Mouse (Mus musculus): Measurements from ENCODE around the gene Pygm. TPM values are rescaled to one million over a fixed set of nuclear protein-coding genes. Genes with fewer than 3 reads are reported as not detected.

The Pygm gene
- polyA plus RNA-seq, 1 experiment from 2014 or later: 2.5 TPM

GRCm38 (mm10) chr19:6416894-6417761 is 32.9 kb downstream of the Pygm start:
- H3K4me3 ChIP-seq (ENCODE audit: low read depth, low read length): no peak overlapping the region
- WGBS (ENCODE audit: insufficient replicate concordance): 54% methylated on average over 12 of the region's 12 CpGs
- H3K4me1 ChIP-seq (ENCODE audit: insufficient read depth): peaks cover 6% of the 10 kb centered on the region; the same call in 1 of the 2 replicates
- no peak overlapping the region for H3K4me2 ChIP-seq (ENCODE audit: low read depth, low read length)
- H3K27ac ChIP-seq (ENCODE audit: low read depth): no peak overlapping the region
- H3K9ac ChIP-seq (replicated peaks): no peak overlapping the region
- H3K9me3 ChIP-seq (ENCODE audit: low read length): no peaks in the 10 kb centered on the region
- no peak for DNase-seq
- H3K36me3 ChIP-seq (replicated peaks; ENCODE audit: insufficient read depth, low read length): no peaks in the 10 kb centered on the region
- no peak for ATAC-seq
- H3K27me3 ChIP-seq (ENCODE audit: insufficient read depth, low read length): peaks cover 38% of the 10 kb centered on the region
- no peak for TF ChIP-seq EP300 (IDR thresholded peaks at IDR 0.05; ENCODE audit: low read depth)
- no peak for TF ChIP-seq CTCF (IDR thresholded peaks at IDR 0.05; ENCODE audit: low read depth)

- TF ChIP-seq EP300 (IDR thresholded peaks at IDR 0.05; ENCODE audit: low read depth) (no peak), CTCF (IDR thresholded peaks at IDR 0.05; ENCODE audit: low read depth) (peak; percentile 90)
- peak within 1 kb of the TSS; percentile 34; the same call in 1 of the 2 replicates for H3K9ac ChIP-seq (replicated peaks)
- no peaks in the 10 kb centered on the region for H3K9me3 ChIP-seq (ENCODE audit: low read length)
- WGBS (ENCODE audit: insufficient replicate concordance): under 1% methylated on average over 34 of the region's 46 CpGs
- peak within 1 kb of the TSS; percentile 42 for H3K4me3 ChIP-seq (ENCODE audit: low read depth, low read length)
- ATAC-seq: peak; percentile 87
- no peaks in the 10 kb centered on the region for H3K36me3 ChIP-seq (replicated peaks; ENCODE audit: insufficient read depth, low read length)
- no peak within 1 kb of the TSS for H3K27ac ChIP-seq (ENCODE audit: low read depth)
- DNase-seq: peak; percentile 87
- H3K4me2 ChIP-seq (ENCODE audit: low read depth, low read length): peak within 1 kb of the TSS; percentile 81
- H3K27me3 ChIP-seq (ENCODE audit: insufficient read depth, low read length): peaks cover 44% of the 10 kb centered on the region
- peaks cover 6% of the 10 kb centered on the region; the same call in 1 of the 2 replicates for H3K4me1 ChIP-seq (ENCODE audit: insufficient read depth)
Observed at GRCm38 (mm10) chr19:6418233-6418879, 34.2 kb downstream of the Pygm start, which contains the start of gene Nrxn2. Gene Nrxn2, plus strand, starts transcription at chr19:6418731.

DNA sequence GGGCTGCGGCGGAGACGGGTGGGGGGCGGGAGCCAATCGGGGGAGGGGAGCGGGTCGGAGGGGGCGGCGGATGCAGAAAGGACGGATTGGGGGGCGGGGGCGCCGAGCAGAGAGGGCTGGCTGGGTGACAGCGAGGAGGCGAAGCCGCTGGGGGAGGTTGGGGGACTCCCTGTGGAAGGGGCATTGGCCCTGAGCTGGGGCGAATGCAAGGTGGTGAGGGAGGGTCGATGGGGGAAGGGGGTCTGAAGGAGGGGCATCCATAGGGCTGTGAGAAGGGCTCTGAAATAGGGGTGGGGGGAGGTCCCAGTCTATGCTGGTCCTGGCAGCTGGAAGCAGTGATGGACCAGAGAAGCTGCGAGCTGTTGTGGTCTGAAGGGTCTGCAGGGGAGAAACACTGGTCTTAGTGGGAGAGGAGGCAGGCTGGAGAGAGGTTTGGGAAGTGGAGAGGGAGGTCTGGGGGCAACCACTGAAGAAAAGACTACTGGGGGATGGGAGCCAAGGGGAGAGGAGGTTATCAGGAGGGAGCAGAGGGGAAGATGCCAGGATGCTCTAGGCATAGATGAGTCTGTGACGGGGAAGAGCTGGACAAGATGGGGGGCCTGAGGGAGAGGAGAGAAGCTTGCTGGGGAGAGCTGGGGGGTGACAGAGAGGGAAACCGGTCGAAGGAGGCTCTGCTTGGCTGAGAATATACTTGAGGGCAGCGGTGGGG is 34.9 kb downstream of the Pygm start:
- 11% methylated on average over 19 of the region's 23 CpGs for WGBS (ENCODE audit: insufficient replicate concordance)
- no peak overlapping the region for H3K27ac ChIP-seq (ENCODE audit: low read depth)
- TF ChIP-seq EP300 (IDR thresholded peaks at IDR 0.05; ENCODE audit: low read depth): no peak
- no peak for TF ChIP-seq CTCF (IDR thresholded peaks at IDR 0.05; ENCODE audit: low read depth)
- no peaks in the 10 kb centered on the region for H3K36me3 ChIP-seq (replicated peaks; ENCODE audit: insufficient read depth, low read length)
- H3K4me3 ChIP-seq (ENCODE audit: low read depth, low read length): no peak overlapping the region
- H3K4me1 ChIP-seq (ENCODE audit: insufficient read depth): peaks cover 6% of the 10 kb centered on the region; the same call in 1 of the 2 replicates
- no peak overlapping the region for H3K4me2 ChIP-seq (ENCODE audit: low read depth, low read length)
- ATAC-seq (no peak), DNase-seq (no peak)
- H3K9me3 ChIP-seq (ENCODE audit: low read length): no peaks in the 10 kb centered on the region
- peaks cover 49% of the 10 kb centered on the region for H3K27me3 ChIP-seq (ENCODE audit: insufficient read depth, low read length)
- no peak overlapping the region for H3K9ac ChIP-seq (replicated peaks)

DNA sequence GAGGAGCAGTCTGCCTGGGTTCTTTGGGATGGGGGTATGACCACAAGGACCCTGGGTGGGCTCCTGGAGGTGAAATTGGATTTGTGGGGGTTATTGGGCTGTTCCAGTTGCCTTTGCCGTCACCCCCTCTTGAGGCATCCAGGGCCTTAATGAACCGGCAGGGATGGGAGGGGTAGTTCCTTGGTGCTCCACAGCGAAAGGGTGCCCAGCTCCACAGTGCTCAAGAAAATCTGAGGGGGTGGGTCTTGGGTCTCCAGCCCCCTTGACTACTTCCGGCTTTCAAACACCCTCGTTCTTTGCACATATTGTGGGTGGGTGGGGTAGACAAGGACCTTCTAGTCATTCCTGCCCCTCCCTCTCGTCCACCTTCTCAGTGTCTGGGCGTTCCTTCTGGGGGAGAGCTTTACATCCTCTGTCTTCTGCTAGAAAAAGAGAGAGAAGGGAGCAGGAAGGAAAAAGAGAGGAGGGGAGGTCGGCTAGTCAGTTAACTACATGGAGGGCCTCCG is 35.7 kb downstream of the Pygm start:
- H3K36me3 ChIP-seq (replicated peaks; ENCODE audit: insufficient read depth, low read length): no peaks in the 10 kb centered on the region
- peaks cover 49% of the 10 kb centered on the region for H3K27me3 ChIP-seq (ENCODE audit: insufficient read depth, low read length)
- H3K4me2 ChIP-seq (ENCODE audit: low read depth, low read length): no peak overlapping the region
- ATAC-seq: no peak
- peaks cover 6% of the 10 kb centered on the region; the same call in 1 of the 2 replicates for H3K4me1 ChIP-seq (ENCODE audit: insufficient read depth)
- H3K9me3 ChIP-seq (ENCODE audit: low read length): no peaks in the 10 kb centered on the region
- no peak overlapping the region for H3K9ac ChIP-seq (replicated peaks)
- no peak overlapping the region for H3K4me3 ChIP-seq (ENCODE audit: low read depth, low read length)
- TF ChIP-seq CTCF (IDR thresholded peaks at IDR 0.05; ENCODE audit: low read depth) (no peak), EP300 (IDR thresholded peaks at IDR 0.05; ENCODE audit: low read depth) (no peak)
- no peak overlapping the region for H3K27ac ChIP-seq (ENCODE audit: low read depth)
- WGBS (ENCODE audit: insufficient replicate concordance): 50% methylated on average over 9 of the region's 9 CpGs
- DNase-seq: no peak

DNA sequence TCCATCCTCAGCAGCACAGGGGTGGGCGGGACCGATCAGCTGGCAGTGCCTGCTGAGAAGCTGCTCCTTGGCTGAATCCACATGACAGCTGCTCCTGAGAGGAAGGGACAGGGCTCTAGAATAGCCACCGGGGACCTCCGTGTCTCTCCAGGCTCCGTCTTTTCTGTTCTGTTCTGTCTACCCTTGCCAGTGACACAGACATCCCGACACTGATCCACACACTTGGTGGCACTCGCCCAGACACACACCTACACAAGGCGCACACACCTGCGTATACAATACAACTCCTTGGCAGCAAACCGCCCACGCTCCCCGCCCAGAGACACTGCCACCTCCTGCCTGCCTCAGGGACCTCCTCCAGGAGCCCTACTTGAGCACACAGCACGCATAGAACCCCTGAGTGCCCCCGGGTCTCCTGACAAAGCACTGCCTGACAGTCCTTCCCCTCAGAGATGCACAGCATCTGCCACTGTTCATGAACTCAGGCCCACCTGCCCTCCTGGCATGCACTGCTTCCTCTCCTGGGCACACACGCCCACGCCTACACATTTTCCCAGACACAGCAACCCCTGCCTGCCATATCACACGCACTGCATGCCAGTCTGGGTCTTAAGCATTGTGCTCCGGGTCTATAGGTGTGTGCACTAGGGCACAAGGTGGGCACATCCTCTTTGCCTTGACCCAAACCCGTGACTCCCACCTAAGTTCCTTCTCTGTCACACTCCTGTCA is 36.4 kb downstream of the Pygm start:
- H3K4me1 ChIP-seq (ENCODE audit: insufficient read depth): peaks cover 4% of the 10 kb centered on the region; the same call in 1 of the 2 replicates
- ATAC-seq: no peak
- no peaks in the 10 kb centered on the region for H3K36me3 ChIP-seq (replicated peaks; ENCODE audit: insufficient read depth, low read length)
- H3K27me3 ChIP-seq (ENCODE audit: insufficient read depth, low read length): peaks cover 54% of the 10 kb centered on the region
- H3K9me3 ChIP-seq (ENCODE audit: low read length): no peaks in the 10 kb centered on the region
- H3K27ac ChIP-seq (ENCODE audit: low read depth): no peak overlapping the region
- no peak overlapping the region for H3K4me2 ChIP-seq (ENCODE audit: low read depth, low read length)
- H3K4me3 ChIP-seq (ENCODE audit: low read depth, low read length): no peak overlapping the region
- H3K9ac ChIP-seq (replicated peaks): no peak overlapping the region
- WGBS (ENCODE audit: insufficient replicate concordance): 51% methylated on average over 19 of the region's 19 CpGs
- no peak for DNase-seq
- TF ChIP-seq CTCF (IDR thresholded peaks at IDR 0.05; ENCODE audit: low read depth): no peak
- no peak for TF ChIP-seq EP300 (IDR thresholded peaks at IDR 0.05; ENCODE audit: low read depth)
